Mouse (Mus musculus) limb, embryonic 14.5 days (tissue): Measurements from ENCODE around the gene Zmiz1. TPM values are rescaled to one million over a fixed set of nuclear protein-coding genes. Genes with fewer than 3 reads are reported as not detected.

ENCODE experiments used
- ATAC-seq: fragments of 200-750 bp; cut with Nextera tagmentation; 2 replicates; pipeline ENCODE4 v1.8.0; 2017; ENCODE audit warnings: low read depth, moderate number of reproducible peaks, moderate TSS enrichment; ENCODE audit not compliant: low FRiP score
- DNase-seq: peaks from one replicate; pipeline ENCODE4 v3.0.0-alpha.2; 2015; ENCODE audit warnings: low spot score
- H3K27ac ChIP-seq: fragments of 300-500 bp; sonication (generic); replicated peaks from 2 replicates; pipeline ENCODE4 v1.5.1; 2014; ENCODE audit warnings: low read depth, mild to moderate bottlenecking, low read length, moderate library complexity, mixed read lengths
- H3K27me3 ChIP-seq: fragments of 300-500 bp; sonication (generic); 2 replicates; pipeline ENCODE4 v1.6.1; 2014; ENCODE audit warnings: low read length, mixed read lengths; ENCODE audit not compliant: control insufficient read depth, insufficient read depth
- H3K36me3 ChIP-seq: fragments of 300-500 bp; sonication (generic); 2 replicates; pipeline ENCODE4 v1.6.1; 2014; ENCODE audit warnings: mild to moderate bottlenecking, low read length, moderate library complexity, mixed read lengths; ENCODE audit not compliant: control insufficient read depth, insufficient read depth
- H3K4me1 ChIP-seq: fragments of 300-500 bp; sonication (generic); 2 replicates; pipeline ENCODE4 v1.6.1; 2014; ENCODE audit warnings: antibody characterized with exemption, low read length, mixed read lengths; ENCODE audit not compliant: control insufficient read depth, insufficient read depth
- H3K4me2 ChIP-seq: fragments of 300-500 bp; sonication (generic); replicated peaks from 2 replicates; pipeline ENCODE4 v1.6.1; 2014; ENCODE audit warnings: low read depth, mild to moderate bottlenecking, low read length, moderate library complexity; ENCODE audit not compliant: severe bottlenecking
- H3K4me3 ChIP-seq: fragments of 300-500 bp; sonication (generic); replicated peaks from 2 replicates; pipeline ENCODE4 v1.5.1; 2014; ENCODE audit warnings: low read length
- H3K9ac ChIP-seq: fragments of 300-500 bp; sonication (generic); 2 replicates; pipeline ENCODE4 v1.6.1; 2014; ENCODE audit warnings: mild to moderate bottlenecking, low read depth, low read length, moderate library complexity; ENCODE audit not compliant: severe bottlenecking
- H3K9me3 ChIP-seq: fragments of 300-500 bp; sonication (generic); 2 replicates; pipeline ENCODE4 v1.6.1; 2016; ENCODE audit warnings: low read length; ENCODE audit not compliant: control insufficient read depth
- POLR2A ChIP-seq: fragments of 200-500 bp; IDR thresholded peaks from 2 replicates; pipeline ENCODE4 v1.8.0; 2012; ENCODE audit warnings: inconsistent platforms, mild to moderate bottlenecking, moderate library complexity, borderline replicate concordance; ENCODE audit not compliant: insufficient read depth, insufficient read length; ENCODE audit errors: extremely low read depth
- WGBS: fragments of 180-500 bp; shearing (Covaris S2); extraction: QIAGEN DNeasy Blood & Tissue Kit; methylation state at CpG from one replicate; pipeline ENCODE4 v1.1.7; 2014; 5-methylcytosine and 5-hydroxymethylcytosine counted together
- polyA plus RNA-seq, 2 experiments: library from polyadenylated mRNA; depleted of rRNA in 1 of 2; stranded (reverse) in 1 of 2; unstranded in 1 of 2; fragments of >200 nt; fragmentation: Nextera tagmentation in 1 of 2; extraction: Ambion mirVana in 1 of 2; gene quantifications; 2 replicates each; pipeline versions ENCODE4 v1.2.1 to v1.2.3; 2012 to 2014

Zmiz1 gene
- polyA plus RNA-seq, 2 experiments, result 61.8 to 81.2 TPM

- Histone ChIP-seq H3K9ac (0 out of 2 replicates have a peak overlapping the region, but pooled peaks have one; percentile 7), H3K4me1 (peaks cover 70% of the 10 kb centered on the region), H3K4me3 (no peak overlapping the region), H3K27me3 (no peaks in the 10 kb centered on the region), H3K9me3 (no peaks in the 10 kb centered on the region), H3K36me3 (0 out of 2 replicates have a peak, but pooled peaks cover 6% of the 10 kb centered on the region), H3K27ac (0 out of 2 replicates have a peak overlapping the region, but pooled peaks have one; percentile 26), H3K4me2 (no peak overlapping the region)
- WGBS, result 73% methylated on average over 7 of the region's 7 CpGs
- no peak for ATAC-seq
- TF ChIP-seq POLR2A, result no peak
- DNase-seq, result no peak
These were observed 28.5 kb downstream of the Zmiz1 start for GRCm38 (mm10) chr14:25487470-25487955.

- TF ChIP-seq POLR2A, result no peak
- H3K9me3 ChIP-seq, result no peaks in the 10 kb centered on the region
- 0 out of 2 replicates have a peak overlapping the region, but pooled peaks have one; percentile 26 for H3K27ac ChIP-seq
- H3K4me1 ChIP-seq, result peaks cover 71% of the 10 kb centered on the region
- H3K27me3 ChIP-seq, result no peaks in the 10 kb centered on the region
- 0 out of 2 replicates have a peak overlapping the region, but pooled peaks have one; percentile 7 for H3K9ac ChIP-seq
- no peak overlapping the region for H3K4me2 ChIP-seq
- H3K36me3 ChIP-seq, result 0 out of 2 replicates have a peak, but pooled peaks cover under 1% of the 10 kb centered on the region
- ATAC-seq (no peak), DNase-seq (no peak)
- no peak overlapping the region for H3K4me3 ChIP-seq
- 63% methylated on average over 6 of the region's 6 CpGs for WGBS
These were observed 29.2 kb downstream of the Zmiz1 start for GRCm38 (mm10) chr14:25488097-25488613.

- no peaks in the 10 kb centered on the region for H3K27me3 ChIP-seq
- H3K36me3 ChIP-seq, result no peaks in the 10 kb centered on the region
- WGBS, result 47% methylated on average over 6 of the region's 6 CpGs
- no peak overlapping the region for H3K4me2 ChIP-seq
- no peak overlapping the region for H3K4me3 ChIP-seq
- H3K9me3 ChIP-seq, result no peaks in the 10 kb centered on the region
- no peak for TF ChIP-seq POLR2A
- no peak overlapping the region for H3K27ac ChIP-seq
- H3K9ac ChIP-seq, result no peak overlapping the region
- DNase-seq, result no peak
- ATAC-seq, result no peak
- H3K4me1 ChIP-seq, result peaks cover 70% of the 10 kb centered on the region
These were observed 30.5 kb downstream of the Zmiz1 start for GRCm38 (mm10) chr14:25489336-25490078.

- 72% methylated on average over 5 of the region's 5 CpGs for WGBS
- Histone ChIP-seq H3K27me3 (no peaks in the 10 kb centered on the region), H3K9me3 (no peaks in the 10 kb centered on the region), H3K4me2 (no peak overlapping the region), H3K36me3 (no peaks in the 10 kb centered on the region), H3K4me1 (peaks cover 74% of the 10 kb centered on the region), H3K27ac (no peak overlapping the region), H3K4me3 (no peak overlapping the region), H3K9ac (no peak overlapping the region)
- DNase-seq (no peak), ATAC-seq (no peak)
- TF ChIP-seq POLR2A, result no peak
These were observed 33.0 kb downstream of the Zmiz1 start for GRCm38 (mm10) chr14:25491961-25492360.

- DNase-seq (no peak), ATAC-seq (no peak)
- no peaks in the 10 kb centered on the region for H3K36me3 ChIP-seq
- TF ChIP-seq POLR2A, result no peak
- no peak overlapping the region for H3K4me2 ChIP-seq
- WGBS, result 84% methylated on average over 11 of the region's 11 CpGs
- H3K9me3 ChIP-seq, result no peaks in the 10 kb centered on the region
- H3K27ac ChIP-seq, result no peak overlapping the region
- no peak overlapping the region for H3K4me3 ChIP-seq
- H3K9ac ChIP-seq, result no peak overlapping the region
- H3K4me1 ChIP-seq, result peaks cover 74% of the 10 kb centered on the region
- H3K27me3 ChIP-seq, result no peaks in the 10 kb centered on the region
These were observed 33.7 kb downstream of the Zmiz1 start for GRCm38 (mm10) chr14:25492567-25493279.
